Mouse (Mus musculus): ENCODE measurements around the gene Prkca.

Gene Prkca

DNA sequence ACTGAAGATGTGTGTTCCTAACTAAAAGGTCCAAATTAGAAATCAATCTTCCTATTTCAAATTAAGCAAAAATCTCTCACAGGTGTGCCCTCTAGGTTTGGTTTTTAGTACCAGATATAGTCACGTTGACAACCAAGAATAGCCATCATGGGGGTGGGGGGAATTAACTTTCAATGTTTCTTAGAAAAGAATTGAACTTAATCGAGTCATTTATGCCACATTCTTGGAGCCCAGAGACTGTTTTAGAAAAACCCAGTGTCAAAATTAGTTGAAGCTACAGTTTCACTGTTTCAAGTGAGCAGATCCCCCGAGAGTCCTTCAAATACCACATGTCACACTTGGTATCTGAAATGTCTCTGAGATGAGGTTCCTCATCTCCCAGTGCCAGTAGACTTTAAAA is 173.6 kb downstream of the Prkca start:
- in situ Hi-C loops (cut with MboI, MseI), result no loop called here

DNA sequence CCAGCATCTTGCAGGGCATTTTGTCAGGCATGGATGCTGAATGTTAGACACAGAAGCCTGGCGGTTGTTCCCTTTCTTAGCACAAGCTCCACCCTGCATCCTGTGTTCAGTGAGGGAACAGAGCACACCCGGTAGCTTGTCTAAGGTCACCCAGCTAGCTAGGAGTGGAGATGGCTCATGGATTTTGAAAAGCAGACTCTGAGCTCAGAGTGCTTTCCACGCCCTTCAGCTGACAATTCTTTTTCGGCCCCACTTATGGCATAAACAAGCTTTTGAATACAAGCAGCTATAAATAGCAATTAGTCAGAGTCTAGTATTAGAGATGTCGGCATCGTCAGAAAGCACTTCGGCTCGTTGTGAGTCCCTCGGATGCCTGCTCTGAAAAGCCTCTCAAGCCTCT is 178.0 kb downstream of the Prkca start:
- in situ Hi-C loops (cut with MboI, MseI), result no loop called here

- in situ Hi-C loops (cut with MboI, MseI), result no loop called here
Measured at GRCm38 (mm10) chr11:108162639-108163038, 181.1 kb downstream of the Prkca start.

- in situ Hi-C loops (cut with MboI, MseI), result no loop called here
Measured at GRCm38 (mm10) chr11:108162110-108162509, 181.6 kb downstream of the Prkca start.

GRCm38 (mm10) chr11:108160056-108160455 is 183.7 kb downstream of the Prkca start:
- in situ Hi-C loops (cut with MboI, MseI), result no loop called here

DNA sequence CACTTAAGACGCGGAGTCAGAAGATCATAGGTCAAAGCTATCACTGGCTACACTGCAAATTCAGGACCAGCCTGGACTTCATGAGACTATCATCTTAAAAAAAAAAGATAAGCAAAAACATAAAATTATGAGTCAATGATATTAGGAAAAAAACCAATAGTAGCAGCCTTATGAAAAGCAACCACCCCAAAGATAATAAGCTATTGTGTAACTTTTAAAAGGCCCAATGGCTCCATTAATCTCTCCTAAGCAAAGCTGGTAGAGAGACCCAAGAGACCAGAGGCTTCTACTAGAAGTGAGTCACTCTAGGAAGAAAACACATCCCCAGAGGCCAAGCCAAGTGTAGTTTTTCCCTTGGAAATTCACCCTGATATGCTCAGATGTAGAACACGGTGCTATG is 185.7 kb downstream of the Prkca start:
- in situ Hi-C loops (cut with MboI, MseI), result loop anchor here (10.0 kb wide), 1 partner anchor 907 kb away; no protein-coding TSS in a partner anchor

DNA sequence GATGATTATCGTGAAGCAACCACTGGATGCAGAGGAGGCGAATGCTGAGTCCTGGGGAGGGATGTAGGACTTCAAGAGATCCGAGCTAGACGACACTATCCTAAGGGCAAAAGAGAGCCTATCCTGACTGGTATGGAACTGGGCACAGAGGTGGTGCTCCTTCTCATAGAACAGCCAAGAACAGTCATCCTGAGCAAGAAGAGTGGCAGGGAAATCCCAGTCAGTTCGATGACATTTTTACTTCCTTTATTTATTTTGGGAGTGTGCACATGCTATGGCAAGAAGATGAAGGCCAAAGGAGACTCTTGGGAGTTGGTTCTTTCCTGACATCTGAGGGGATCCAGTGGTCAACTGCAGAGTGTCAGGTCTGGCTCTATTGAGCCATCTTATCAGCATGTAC is 186.7 kb downstream of the Prkca start:
- in situ Hi-C loops (cut with MboI, MseI), result loop anchor here (10.0 kb wide), 1 partner anchor 908 kb away; no protein-coding TSS in a partner anchor

GRCm38 (mm10) chr11:108156107-108156506 is 187.6 kb downstream of the Prkca start:
- in situ Hi-C loops (cut with MboI, MseI), result loop anchor here (10.0 kb wide), 1 partner anchor 909 kb away; no protein-coding TSS in a partner anchor

- in situ Hi-C loops (cut with MboI, MseI), result loop anchor here (10.0 kb wide), 1 partner anchor 910 kb away; no protein-coding TSS in a partner anchor
Measured at GRCm38 (mm10) chr11:108155088-108155580, 188.6 kb downstream of the Prkca start.

DNA sequence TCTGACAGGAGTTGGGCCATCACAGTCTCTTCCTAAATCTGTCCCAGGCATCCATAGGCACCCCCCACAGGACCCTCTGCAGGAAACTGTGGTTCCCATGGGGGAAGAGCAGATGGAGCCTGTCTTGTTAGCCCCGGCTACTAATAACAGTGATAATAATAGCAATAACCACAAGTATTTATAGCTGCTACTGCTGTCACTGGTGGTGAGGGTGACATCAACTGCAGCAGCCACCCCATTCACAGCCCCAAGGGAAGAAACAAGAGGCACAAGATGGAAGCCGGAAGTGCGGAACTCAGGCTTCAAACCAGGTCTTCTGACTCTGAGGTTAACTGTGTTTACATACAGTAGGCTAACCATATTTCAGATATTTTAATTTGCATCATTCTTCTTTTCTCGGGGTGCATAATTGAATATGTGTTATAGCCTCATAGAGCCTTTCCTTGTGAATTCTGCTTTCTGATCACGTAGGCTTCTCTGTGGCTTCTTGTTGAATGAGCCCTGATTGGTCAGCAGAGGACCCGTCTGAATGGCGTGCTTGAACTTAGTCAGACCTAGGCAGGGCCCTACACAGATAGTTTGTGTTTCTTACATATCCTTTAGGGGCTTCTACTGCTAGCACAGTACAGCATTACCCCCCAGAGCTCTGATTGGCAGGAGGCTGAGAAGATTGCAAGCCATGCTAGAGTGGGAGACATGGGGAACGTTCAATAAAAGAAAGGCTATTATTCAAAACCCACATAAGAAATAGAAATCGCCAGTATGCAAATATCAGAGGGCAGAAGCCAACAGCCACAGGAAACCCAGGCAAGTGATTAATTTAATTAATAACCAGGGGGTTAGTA is 189.5 kb downstream of the Prkca start:
- in situ Hi-C loops (cut with MboI, MseI), result loop anchor here (10.0 kb wide), 1 partner anchor 911 kb away; no protein-coding TSS in a partner anchor

GRCm38 (mm10) chr11:108152591-108152990 is 191.1 kb downstream of the Prkca start:
- in situ Hi-C loops (cut with MboI, MseI), result loop anchor here (10.0 kb wide), 1 partner anchor 912 kb away; no protein-coding TSS in a partner anchor

DNA sequence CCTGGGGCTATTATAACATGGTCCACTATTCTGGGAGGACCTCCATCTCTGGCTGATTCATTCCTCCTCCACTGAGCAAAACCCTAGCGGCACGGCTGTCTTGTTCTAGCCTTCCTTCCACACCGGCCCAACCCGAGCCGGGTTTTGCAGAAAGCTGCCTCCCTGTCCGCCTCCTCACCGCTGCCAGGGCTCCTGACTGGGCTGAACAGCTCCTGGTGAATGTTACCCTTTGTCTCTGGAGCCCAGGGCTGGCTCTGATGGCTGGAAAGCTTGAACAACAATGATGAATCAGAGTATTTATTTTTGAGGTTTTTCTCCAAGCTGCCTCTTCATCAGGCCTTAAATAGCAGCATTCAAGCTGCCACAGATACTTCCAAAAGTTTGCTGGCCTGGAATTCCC is 193.3 kb downstream of the Prkca start:
- in situ Hi-C loops (cut with MboI, MseI), result loop anchor here (10.0 kb wide), 1 partner anchor 914 kb away; no protein-coding TSS in a partner anchor

GRCm38 (mm10) chr11:108149187-108149586 is 194.5 kb downstream of the Prkca start:
- in situ Hi-C loops (cut with MboI, MseI), result no loop called here

- in situ Hi-C loops (cut with MboI, MseI), result no loop called here
Measured at GRCm38 (mm10) chr11:108148491-108148890, 195.2 kb downstream of the Prkca start.

DNA sequence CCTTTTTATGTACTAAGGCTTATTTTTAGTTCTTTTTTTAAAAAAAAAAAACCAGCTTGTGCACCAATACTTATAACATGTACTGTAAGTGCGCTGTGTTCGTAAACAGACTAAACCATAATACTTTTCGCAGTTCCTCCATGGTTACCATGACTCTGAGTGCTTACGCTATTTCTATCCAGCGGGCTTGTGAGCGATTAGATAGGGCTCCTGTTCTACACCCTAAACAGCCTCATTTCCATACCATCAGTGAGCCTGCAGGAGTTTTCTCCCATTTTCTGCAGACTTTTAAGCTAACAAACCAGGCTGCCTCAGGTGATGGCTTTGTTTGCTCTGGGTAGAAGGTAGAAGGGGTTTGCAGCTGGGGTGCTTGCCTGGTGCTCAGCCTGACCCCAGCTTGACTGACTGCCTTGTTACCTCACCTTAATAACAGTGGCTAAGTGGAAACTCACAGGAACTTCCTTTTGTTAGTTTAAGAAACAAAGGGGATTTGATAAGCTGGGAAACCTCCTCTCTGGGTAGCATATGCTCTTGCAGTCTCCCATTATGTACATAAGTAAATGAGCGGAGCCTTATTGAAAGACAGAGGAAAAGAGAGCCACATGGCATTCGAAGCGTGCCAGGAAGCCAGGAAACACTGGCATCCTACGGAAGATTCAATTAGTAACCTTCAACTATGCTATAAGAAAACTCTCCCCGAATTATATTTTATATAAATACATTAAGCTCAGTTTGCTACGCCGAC is 197.8 kb downstream of the Prkca start:
- in situ Hi-C loops (cut with MboI, MseI), result no loop called here

DNA sequence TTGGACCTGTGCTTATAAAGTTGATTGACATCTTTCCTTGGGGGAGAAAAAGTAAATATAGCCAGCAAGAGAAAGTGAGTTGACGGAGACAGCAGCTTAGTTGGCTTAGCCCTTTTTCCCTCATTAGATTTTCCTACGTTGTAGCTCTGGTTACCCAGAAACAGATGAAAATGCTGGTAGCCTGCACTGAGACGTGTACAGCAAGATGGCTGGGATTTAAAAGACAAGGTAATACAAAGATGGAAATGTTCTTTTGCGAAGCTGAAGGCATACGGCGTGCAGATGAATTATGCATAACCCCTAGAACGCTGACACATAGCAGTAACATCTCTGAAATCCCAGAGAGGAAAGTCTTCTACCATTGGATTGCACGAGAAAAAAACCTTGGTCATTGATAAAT is 198.6 kb downstream of the Prkca start:
- in situ Hi-C loops (cut with MboI, MseI), result no loop called here

DNA sequence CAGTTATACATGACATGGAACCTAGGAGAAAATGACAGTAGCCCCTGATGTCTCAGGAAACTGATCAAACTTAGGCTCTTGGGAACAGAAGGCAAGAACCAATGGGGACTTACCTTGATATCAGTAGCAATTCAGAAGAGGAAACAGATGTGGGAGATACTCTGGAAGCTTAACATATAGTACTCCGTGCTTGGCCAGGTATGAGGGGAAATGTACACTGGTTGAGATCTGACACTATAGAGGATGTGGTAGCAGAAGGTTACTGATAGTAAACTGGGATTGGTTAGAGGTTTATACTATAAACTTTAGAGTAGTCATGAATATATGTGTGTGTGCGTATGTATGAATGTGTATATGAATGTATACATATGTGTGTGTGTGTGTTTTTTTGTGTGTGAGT is 200.0 kb downstream of the Prkca start:
- in situ Hi-C loops (cut with MboI, MseI), result no loop called here

- in situ Hi-C loops (cut with MboI, MseI), result no loop called here
Measured at GRCm38 (mm10) chr11:108140028-108140427, 203.7 kb downstream of the Prkca start.

DNA sequence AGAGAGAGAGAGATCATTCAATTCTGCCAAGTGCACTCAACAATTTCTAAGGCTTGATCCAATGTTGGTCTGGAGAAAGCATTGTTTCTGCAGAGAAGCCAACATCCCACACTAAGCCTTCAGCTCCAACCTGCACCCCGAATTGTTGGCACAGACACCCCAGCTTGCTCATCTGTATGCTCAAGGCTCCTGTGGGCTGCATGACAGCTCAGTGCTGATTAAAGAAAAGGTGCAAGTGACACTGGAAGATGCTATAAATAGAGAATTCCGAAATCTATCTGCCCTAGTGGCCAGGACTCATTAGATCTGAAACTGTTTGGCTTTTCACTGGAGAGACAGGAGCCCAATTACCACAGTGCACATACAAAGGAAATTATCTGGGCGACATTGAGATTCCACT is 207.4 kb downstream of the Prkca start:
- in situ Hi-C loops (cut with MboI, MseI), result no loop called here

DNA sequence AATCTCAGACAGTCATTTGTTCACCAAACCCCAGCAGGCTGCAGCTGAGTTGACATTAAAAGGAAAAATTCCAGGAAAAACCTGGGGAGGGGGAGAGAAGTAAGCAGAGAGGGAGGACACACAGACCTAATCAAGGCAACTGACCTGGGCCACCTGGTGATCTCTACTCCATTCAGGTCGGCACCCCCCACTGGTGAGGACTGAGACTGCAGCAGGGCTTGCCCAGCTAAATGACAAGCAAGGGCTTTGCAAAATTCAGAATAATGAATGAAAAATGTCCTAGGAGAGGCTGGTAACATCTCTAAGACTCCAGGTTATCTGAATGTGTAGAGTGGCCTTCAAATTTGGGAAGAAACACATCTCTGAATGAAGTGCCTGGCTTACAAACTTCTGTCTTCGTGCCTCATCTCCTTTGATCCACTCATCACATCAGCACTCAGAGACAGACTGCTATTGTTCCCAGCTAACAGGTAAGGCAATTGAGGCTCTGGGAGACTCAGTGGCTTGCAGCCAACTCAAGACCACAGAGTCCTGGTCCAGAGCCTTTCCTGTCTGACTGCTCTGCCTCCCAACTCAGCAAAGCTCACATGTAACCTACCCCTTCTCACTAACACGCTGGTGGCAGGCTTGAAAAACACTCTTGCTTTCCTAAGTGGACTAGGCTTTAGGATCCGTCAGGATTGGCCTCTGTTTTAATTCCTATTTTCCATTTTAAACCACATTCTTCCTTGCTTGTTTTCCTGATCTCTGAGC is 208.1 kb downstream of the Prkca start:
- in situ Hi-C loops (cut with MboI, MseI), result no loop called here

- in situ Hi-C loops (cut with MboI, MseI), result loop anchor here (5.0 kb wide), 1 partner anchor 249 kb away; no protein-coding TSS in a partner anchor
Measured at GRCm38 (mm10) chr11:108128593-108128992, 215.1 kb downstream of the Prkca start.
